Mouse (Mus musculus) lung, postnatal 0 days (tissue): ENCODE results near the gene Snrnp40.

Source experiments
- CTCF ChIP-seq: IDR thresholded peaks from 2 replicates; pipeline ENCODE4 v1.5.1; 2016; ENCODE audit warnings: antibody characterized with exemption, mild to moderate bottlenecking
- EP300 ChIP-seq: IDR thresholded peaks from 2 replicates; pipeline ENCODE4 v1.6.1; 2016; ENCODE audit warnings: antibody characterized with exemption, mild to moderate bottlenecking, control low read depth

- TF ChIP-seq CTCF (peak; percentile 39), EP300 (no peak)
Observed at GRCm38 (mm10) chr4:130359486-130360237, at the start of gene Snrnp40, which contains the start of gene Zcchc17.
